In the genomic region with DNA sequence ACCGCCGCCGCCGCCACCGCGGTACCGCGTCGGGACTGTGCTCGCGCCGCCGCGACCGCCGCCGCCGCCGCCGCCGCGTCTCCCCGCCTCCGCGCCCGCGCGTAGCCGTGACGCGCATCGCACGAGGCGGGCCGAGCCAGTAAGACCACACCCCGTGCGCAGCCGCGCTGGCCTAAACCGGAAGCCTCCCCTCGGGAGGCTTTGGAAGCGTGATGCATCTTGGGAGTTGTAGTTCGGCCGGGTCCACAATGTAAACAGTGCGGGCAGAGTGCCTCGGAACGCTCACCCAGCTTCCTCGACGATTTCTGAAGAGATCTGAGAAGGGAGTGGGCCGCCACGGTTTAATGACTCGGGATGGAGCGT, we compare ENCODE assay signal across 8 mouse cellular contexts. TPM values are rescaled to one million over a fixed set of nuclear protein-coding genes. Genes with fewer than 3 reads are reported as not detected.
DNase-seq lines count a peak whose midpoint lies in the region; ATAC-seq and TF ChIP-seq lines count a peak whose summit lies in the region.

No protein-coding gene starts in this region.

- ATAC-seq in forebrain, embryonic 16.5 days, result peak; percentile 99
- ATAC-seq in lung, embryonic 15.5 days (ENCODE audit: borderline replicate concordance, extremely low read depth, low FRiP score, low TSS enrichment), result peak; percentile 100

- peaks cover 0 to 2% of the 10 kb centered on the region in 2 experiments; a peak in 1 of 4 replicates for H3K4me1 ChIP-seq in ES-E14 (ENCODE audit: control insufficient read depth in 2 of 2, insufficient read depth in 2 of 2, low read length in 2 of 2, poor library complexity in 1 of 2)
- peaks cover 20% of the 10 kb centered on the region for H3K4me1 ChIP-seq in forebrain, embryonic 16.5 days (replicated peaks; ENCODE audit: control insufficient read depth, insufficient read depth, low read length)
- H3K4me1 ChIP-seq in lung, embryonic 15.5 days, result peaks cover 13% of the 10 kb centered on the region

- peak overlapping the region; percentile 93 for H3K27ac ChIP-seq in ES-E14 (ENCODE audit: insufficient read depth, low read depth, low read length, poor library complexity, severe bottlenecking)
- peak overlapping the region; percentile 87 for H3K27ac ChIP-seq in forebrain, embryonic 16.5 days (ENCODE audit: low read length)
- peak overlapping the region; percentile 88 for H3K27ac ChIP-seq in lung, embryonic 15.5 days

- no peaks in the 10 kb centered on the region for H3K27me3 ChIP-seq in forebrain, embryonic 16.5 days (replicated peaks; ENCODE audit: control insufficient read depth, insufficient read depth, low read length)
- no peaks in the 10 kb centered on the region for H3K27me3 ChIP-seq in lung, embryonic 15.5 days

- H3K36me3 ChIP-seq in ES-E14 (ENCODE audit: control insufficient read depth, insufficient read depth, low read length, poor library complexity, severe bottlenecking), result no peaks in the 10 kb centered on the region; the same call in 1 of the 2 replicates
- no peaks in the 10 kb centered on the region for H3K36me3 ChIP-seq in forebrain, embryonic 16.5 days (ENCODE audit: control insufficient read depth, insufficient read depth)
- H3K36me3 ChIP-seq in lung, embryonic 15.5 days, result no peaks in the 10 kb centered on the region

- peak; percentile 95 for DNase-seq in ES-E14 (ENCODE audit: low read depth, low spot score)
- DNase-seq in cerebellum, adult 11-12 months, result peak; percentile 97
- DNase-seq in heart, postnatal 4 days, result peak; percentile 95
- peak; percentile 94 to 95 for DNase-seq in layer of hippocampus, adult 8-10 months (ENCODE audit: low spot score in 2 of 2)
- peak; percentile 93 for DNase-seq in ovary, adult 18-20 months (ENCODE audit: low spot score)
- DNase-seq in thymus, postnatal 0 days (ENCODE audit: low spot score), result peak; percentile 98

- WGBS in forebrain, embryonic 16.5 days, result under 1% methylated on average over 44 of the region's 53 CpGs
- under 1% methylated on average over 36 of the region's 53 CpGs for WGBS in lung, embryonic 15.5 days

- peak overlapping the region; percentile 98 to 99 for H3K4me3 ChIP-seq in ES-E14 (ENCODE audit: insufficient read depth in 1 of 2, low read depth in 1 of 2, low read length in 2 of 2, poor library complexity in 1 of 2, severe bottlenecking in 1 of 2)
- peak overlapping the region; percentile 84 for H3K4me3 ChIP-seq in forebrain, embryonic 16.5 days (replicated peaks; ENCODE audit: low read length)
- peak overlapping the region; percentile 85 for H3K4me3 ChIP-seq in lung, embryonic 15.5 days

- peak overlapping the region; percentile 60 for H3K4me2 ChIP-seq in forebrain, embryonic 16.5 days (ENCODE audit: low read length)
- peak overlapping the region; percentile 54 for H3K4me2 ChIP-seq in lung, embryonic 15.5 days

- H3K9ac ChIP-seq in ES-E14 (ENCODE audit: insufficient read depth, low read depth, low read length, poor library complexity, severe bottlenecking), result peak overlapping the region; percentile 97
- H3K9ac ChIP-seq in forebrain, embryonic 16.5 days (replicated peaks; ENCODE audit: low read depth, low read length), result peak overlapping the region; percentile 89
- H3K9ac ChIP-seq in lung, embryonic 15.5 days, result peak overlapping the region; percentile 87

- in situ Hi-C loops in ES-E14 (cut with MboI; ENCODE audit: low sequenced_read_pairs in 2 of 2, unreplicated experiment in 2 of 2), result no loop called here

- H3K9me3 ChIP-seq in ES-E14 (ENCODE audit: control insufficient read depth, insufficient read depth, low read depth, low read length), result no peaks in the 10 kb centered on the region
- H3K9me3 ChIP-seq in forebrain, embryonic 16.5 days (ENCODE audit: control insufficient read depth, low read length), result no peaks in the 10 kb centered on the region
- no peaks in the 10 kb centered on the region for H3K9me3 ChIP-seq in lung, embryonic 15.5 days

TF ChIP-seq in ES-E14, 5 proteins besides CTCF, POLR2A, EP300 and RAD21:
- no peak for TF ChIP-seq ZNF384 (IDR thresholded peaks at IDR 0.05; ENCODE audit: low read depth, low read length)
- TF ChIP-seq ZC3H11A (IDR thresholded peaks at IDR 0.05; ENCODE audit: borderline replicate concordance, low read depth, low read length), result no peak
- no peak for TF ChIP-seq MAFK (IDR thresholded peaks at IDR 0.05; ENCODE audit: insufficient read depth, low read depth, low read length)
- no peak for TF ChIP-seq CHD2 (IDR thresholded peaks at IDR 0.05; ENCODE audit: low read depth, low read length)
- peak; percentile 96 for TF ChIP-seq HCFC1 (IDR thresholded peaks at IDR 0.05; ENCODE audit: borderline replicate concordance, insufficient read depth, low read length)

RNA-seq across cellular contexts. Expression of a gene that starts 28.9 kb away (rescaled TPM):
- 59.4 and 81.2 TPM in 2 replicates for total RNA-seq in ES-E14 (2012; rRNA removed)
- 40.9 and 47.4 TPM in 2 replicates for polyA plus RNA-seq in forebrain, embryonic 16.5 days (2015; fragmentation: Nextera tagmentation; extraction: Ambion mirVana)
- total RNA-seq in heart, postnatal 4 days (2021), result 10 to 100 TPM; 55.5 to 55.7 TPM
- 10 to 100 TPM; 41.4 to 46.2 (median 44.2) TPM for total RNA-seq in layer of hippocampus, adult 8-10 months (2022)
- 42.8 and 43.6 TPM in 2 replicates for polyA plus RNA-seq in lung, embryonic 15.5 days (2015; fragmentation: Nextera tagmentation; extraction: Ambion mirVana)
- polyA plus RNA-seq in thymus, postnatal 0 days (2015; fragmentation: Nextera tagmentation; extraction: Ambion mirVana), result 44.5 and 51.4 TPM in 2 replicates

RNA-seq across cellular contexts. Expression of a gene that starts 58.1 kb away (rescaled TPM):
- 1.3 and 1.5 TPM in 2 replicates for total RNA-seq in ES-E14 (2012; rRNA removed)
- 4.5 and 7.9 TPM in 2 replicates for polyA plus RNA-seq in forebrain, embryonic 16.5 days (2015; fragmentation: Nextera tagmentation; extraction: Ambion mirVana)
- under 1 TPM; 0.09 to 0.79 TPM for total RNA-seq in heart, postnatal 4 days (2021)
- 10 to 100 TPM; 43.7 to 47.6 (median 45.5) TPM for total RNA-seq in layer of hippocampus, adult 8-10 months (2022)
- polyA plus RNA-seq in lung, embryonic 15.5 days (2015; fragmentation: Nextera tagmentation; extraction: Ambion mirVana), result 0.04 and 0.11 TPM in 2 replicates
- polyA plus RNA-seq in thymus, postnatal 0 days (2015; fragmentation: Nextera tagmentation; extraction: Ambion mirVana), result 0.36 and 0.38 TPM in 2 replicates

Comparison
In these comparisons a context has a peak if more than half of its experiments do, and no peak if none do; other contexts are left out.
1. Peak in every context shown above with its lines: DNase-seq, ATAC-seq, H3K4me3 ChIP-seq and H3K27ac ChIP-seq.
2. RNA of a gene that starts 58.1 kb away (total RNA-seq): 43.7 to 47.6 TPM in layer of hippocampus, adult 8-10 months; 1.3 to 1.5 TPM in ES-E14 and 0.09 to 0.79 TPM in heart, postnatal 4 days; every median in the first group is over 10 times any median in the second.